Mouse (Mus musculus): ENCODE measurements around the gene Smarcc1. TPM values are rescaled to one million over a fixed set of nuclear protein-coding genes. Genes with fewer than 3 reads are reported as not detected.

The Smarcc1 gene
- total and polyA plus RNA-seq, 3 experiments: 35.5 to 488 (median 79.0) TPM

DNA sequence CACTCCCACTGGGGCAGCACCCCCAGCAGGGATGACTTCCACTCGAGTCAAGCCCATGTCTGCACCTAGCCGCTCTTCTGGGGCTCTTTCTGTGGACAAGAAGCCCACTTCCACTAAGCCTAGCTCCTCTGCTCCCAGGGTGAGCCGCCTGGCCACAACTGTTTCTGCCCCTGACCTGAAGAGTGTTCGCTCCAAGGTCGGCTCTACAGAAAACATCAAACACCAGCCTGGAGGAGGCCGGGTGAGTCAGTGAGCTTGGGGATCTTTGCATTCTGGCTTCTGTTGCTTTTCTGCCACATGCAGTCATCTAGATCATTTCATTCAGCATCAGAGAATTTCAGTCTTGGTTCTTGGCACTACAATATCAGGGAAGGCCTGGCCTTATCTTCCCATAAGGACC, 48.8 kb upstream of the Smarcc1 start:
- TF ChIP-seq ELF1 (IDR thresholded peaks at IDR 0.05; ENCODE audit: low read depth, low read length) (no peak), ZC3H11A (IDR thresholded peaks at IDR 0.05; ENCODE audit: low read depth, low read length) (no peak), CHD2 (IDR thresholded peaks at IDR 0.05; ENCODE audit: low read length) (no peak), ETS1 (IDR thresholded peaks at IDR 0.05; ENCODE audit: low read depth, low read length) (no peak), TAL1 (IDR thresholded peaks at IDR 0.05; ENCODE audit: low read length) (no peak), JUND (IDR thresholded peaks at IDR 0.05; ENCODE audit: low read depth, low read length) (no peak), RAD21 (IDR thresholded peaks at IDR 0.05; ENCODE audit: low read depth, low read length) (no peak), ZNF384 (IDR thresholded peaks at IDR 0.05; ENCODE audit: low read depth, low read length) (no peak), EP300 (IDR thresholded peaks at IDR 0.05; ENCODE audit: low read depth in 1 of 2, low read length in 2 of 2) (no peak), TBP (IDR thresholded peaks at IDR 0.05; ENCODE audit: low read depth, low read length) (no peak), GATA1 (IDR thresholded peaks at IDR 0.05; ENCODE audit: low read depth, low read length) (no peak), MYB (IDR thresholded peaks at IDR 0.05; ENCODE audit: low read depth, low read length) (no peak), POLR2AphosphoS2 (IDR thresholded peaks at IDR 0.05; ENCODE audit: low read length) (no peak), RCOR1 (IDR thresholded peaks at IDR 0.05; ENCODE audit: low read depth, low read length) (no peak), E2F4 (IDR thresholded peaks at IDR 0.05; ENCODE audit: borderline replicate concordance, low read depth, low read length) (no peak), NELFE (IDR thresholded peaks at IDR 0.05; ENCODE audit: low read depth, low read length) (no peak), KAT2A (conservative IDR thresholded peaks at IDR 0.05; ENCODE audit: low read depth, low read length) (no peak), SIN3A (IDR thresholded peaks at IDR 0.05; ENCODE audit: low read length) (no peak), POLR2AphosphoS5 (IDR thresholded peaks at IDR 0.05; ENCODE audit: borderline replicate concordance, low read depth, low read length) (no peak)
- Histone ChIP-seq H3K4me1 (ENCODE audit: control insufficient read depth in 1 of 2, insufficient read depth in 2 of 2, low read length in 2 of 2) (peaks cover 0 to 5% of the 10 kb centered on the region in 2 experiments; a peak in 1 of 4 replicates), H3K27ac (ENCODE audit: control insufficient read depth, low read depth, low read length) (no peak overlapping the region), H3K27me3 (ENCODE audit: control insufficient read depth in 1 of 2, insufficient read depth in 2 of 2, low read length in 2 of 2) (no peaks in the 10 kb centered on the region), H3K79me2 (ENCODE audit: control insufficient read depth, insufficient read depth, low read length, poor library complexity) (no peaks in the 10 kb centered on the region), H3K9ac (ENCODE audit: control insufficient read depth, low read depth, low read length, poor library complexity, severe bottlenecking) (no peak overlapping the region), H3K4me3 (ENCODE audit: control insufficient read depth in 1 of 2, insufficient read depth in 1 of 2, low read depth in 2 of 2, low read length in 2 of 2) (no peak overlapping the region), H3K9me3 (replicated peaks; ENCODE audit: insufficient read depth, low read length) (no peaks in the 10 kb centered on the region), H3K36me3 (ENCODE audit: control insufficient read depth in 1 of 2, insufficient read depth in 2 of 2, low read length in 2 of 2) (no peaks in the 10 kb centered on the region)
- no peak for DNase-seq (ENCODE audit: low read depth, low spot score)

DNA sequence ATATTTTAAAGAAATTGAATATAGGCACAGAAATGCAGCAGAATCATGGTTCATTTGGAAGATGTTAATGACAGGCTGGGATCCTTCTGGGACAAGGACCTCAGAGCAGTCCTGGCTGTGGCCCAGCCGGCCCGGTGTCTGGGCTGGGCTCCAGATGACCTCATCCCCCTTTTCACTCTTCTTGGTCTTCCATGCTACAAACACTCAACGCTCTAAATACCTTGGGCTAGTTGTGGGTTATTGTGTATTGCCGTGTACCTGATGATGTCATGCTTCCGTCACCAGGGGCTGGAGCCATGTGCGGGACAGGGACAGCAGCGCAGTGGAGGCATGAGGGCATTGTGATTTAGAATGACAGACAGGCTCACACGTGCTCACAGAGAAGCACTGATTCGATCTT, 47.1 kb upstream of the Smarcc1 start:
- no peak for TF ChIP-seq MXI1 (IDR thresholded peaks at IDR 0.05; ENCODE audit: low read depth, low read length)
- no peak for TF ChIP-seq RAD21 (IDR thresholded peaks at IDR 0.05; ENCODE audit: low read depth, low read length)
- Histone ChIP-seq H3K79me2 (ENCODE audit: control insufficient read depth, insufficient read depth, low read length, poor library complexity) (no peaks in the 10 kb centered on the region), H3K9me3 (replicated peaks; ENCODE audit: insufficient read depth, low read length) (no peaks in the 10 kb centered on the region), H3K27me3 (ENCODE audit: control insufficient read depth in 1 of 2, insufficient read depth in 2 of 2, low read length in 2 of 2) (no peaks in the 10 kb centered on the region), H3K27ac (ENCODE audit: control insufficient read depth, low read depth, low read length) (no peak overlapping the region), H3K4me1 (ENCODE audit: control insufficient read depth in 1 of 2, insufficient read depth in 2 of 2, low read length in 2 of 2) (peaks cover 0 to 5% of the 10 kb centered on the region in 2 experiments; a peak in 1 of 4 replicates), H3K4me3 (ENCODE audit: control insufficient read depth in 1 of 2, insufficient read depth in 1 of 2, low read depth in 2 of 2, low read length in 2 of 2) (no peak overlapping the region), H3K9ac (ENCODE audit: control insufficient read depth, low read depth, low read length, poor library complexity, severe bottlenecking) (no peak overlapping the region), H3K36me3 (ENCODE audit: control insufficient read depth in 1 of 2, insufficient read depth in 2 of 2, low read length in 2 of 2) (no peaks in the 10 kb centered on the region)
- DNase-seq (ENCODE audit: low read depth, low spot score): no peak
